ENCODE assay signal across 9 mouse cellular contexts in the genomic region with DNA sequence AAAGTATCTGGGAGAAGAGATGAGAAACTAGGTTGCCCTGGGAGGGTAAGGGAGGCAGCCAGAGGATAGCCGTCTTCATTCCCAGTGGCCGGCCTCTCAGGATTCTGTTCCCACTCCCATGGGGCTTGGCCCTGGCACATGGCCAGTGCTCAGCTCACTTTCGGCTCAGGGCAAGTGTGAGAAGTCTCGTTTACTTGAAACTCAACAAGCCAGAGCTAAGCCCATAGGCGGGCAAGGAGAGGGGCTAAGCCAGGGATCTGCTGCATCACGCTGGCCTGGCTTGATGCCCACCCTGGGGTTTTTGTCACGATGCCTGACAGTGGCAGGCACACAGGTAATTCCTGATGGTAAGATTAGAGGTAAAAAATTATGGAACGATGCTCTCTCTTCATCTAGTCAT. TPM values are rescaled to one million over a fixed set of nuclear protein-coding genes. Genes with fewer than 3 reads are reported as not detected.
DNase-seq lines count a peak whose midpoint lies in the region; ATAC-seq and TF ChIP-seq lines count a peak whose summit lies in the region.
"Had no signal": no experiment of that assay in that cellular context is flagged by ENCODE, and none has a peak within 500 bp of the region (broad histone marks: within the 10 kb centered on the region; RNA-seq: fewer than 3 reads in every experiment).

No protein-coding gene starts in this region.

- no peak overlapping the region for H3K9ac ChIP-seq in heart, adult 2 months (ENCODE audit: low read depth, low read length)
- no peak overlapping the region for H3K9ac ChIP-seq in heart, embryonic 11.5 days (ENCODE audit: low read depth, low read length)
- no peak overlapping the region for H3K9ac ChIP-seq in midbrain, embryonic 14.5 days (replicated peaks; ENCODE audit: low read length)
- no peak overlapping the region for H3K9ac ChIP-seq in midbrain, embryonic 16.5 days (ENCODE audit: low read depth, low read length)
- no peak overlapping the region for H3K9ac ChIP-seq in forebrain, embryonic 16.5 days (replicated peaks; ENCODE audit: low read depth, low read length)

- no peak for TF ChIP-seq POLR2A in heart, adult 2 months (IDR thresholded peaks at IDR 0.05; ENCODE audit: insufficient read depth, low read depth, low read length)

- intact Hi-C loops in heart, adult 2 months (cut with DNase I), result loop anchor here (5.0 kb wide), 2 partner anchors 80 to 105 kb away; partner anchors contain the start of gene Aph1c

- no peaks in the 10 kb centered on the region for H3K9me3 ChIP-seq in heart, embryonic 11.5 days (replicated peaks; ENCODE audit: control insufficient read depth, low read length)
- no peaks in the 10 kb centered on the region for H3K9me3 ChIP-seq in midbrain, embryonic 14.5 days (ENCODE audit: control insufficient read depth, low read length)
- H3K9me3 ChIP-seq in midbrain, embryonic 16.5 days (replicated peaks; ENCODE audit: control insufficient read depth, low read length, poor library complexity, severe bottlenecking), result no peaks in the 10 kb centered on the region
- no peaks in the 10 kb centered on the region for H3K9me3 ChIP-seq in forebrain, embryonic 16.5 days (ENCODE audit: control insufficient read depth, low read length)

- H3K79me2 ChIP-seq in heart, adult 2 months (replicated peaks; ENCODE audit: control insufficient read depth, insufficient read depth, low read length), result no peaks in the 10 kb centered on the region

- DNase-seq in heart, adult 2 months, result peak; percentile 35 to 51
- DNase-seq in midbrain, embryonic 14.5 days, result peak; percentile 50
- DNase-seq in gastrocnemius, adult 18-20 months (ENCODE audit: low spot score), result peak; percentile 86
- DNase-seq in lung, postnatal 4 days, result peak; percentile 40 to 70
- DNase-seq in thymus, postnatal 36 days, result no peak

- WGBS in heart, adult 2 months, result 46% methylated on average over 8 of the region's 8 CpGs
- 63% methylated on average over 8 of the region's 8 CpGs for WGBS in heart, embryonic 11.5 days (ENCODE audit: insufficient replicate concordance)
- WGBS in midbrain, embryonic 14.5 days, result 67% methylated on average over 8 of the region's 8 CpGs
- 63% methylated on average over 8 of the region's 8 CpGs for WGBS in midbrain, embryonic 16.5 days
- WGBS in forebrain, embryonic 16.5 days, result 39% methylated on average over 8 of the region's 8 CpGs

- ATAC-seq in heart, embryonic 11.5 days (replicated peaks; ENCODE audit: insufficient number of reproducible peaks, low FRiP score, low TSS enrichment), result no peak
- no peak for ATAC-seq in midbrain, embryonic 14.5 days (ENCODE audit: low FRiP score, low TSS enrichment)
- no peak for ATAC-seq in midbrain, embryonic 16.5 days
- no peak for ATAC-seq in forebrain, embryonic 16.5 days

- H3K4me2 ChIP-seq in heart, embryonic 11.5 days, result no peak overlapping the region
- H3K4me2 ChIP-seq in midbrain, embryonic 14.5 days (ENCODE audit: low read length), result no peak overlapping the region
- H3K4me2 ChIP-seq in midbrain, embryonic 16.5 days (ENCODE audit: low read length), result no peak overlapping the region
- no peak overlapping the region for H3K4me2 ChIP-seq in forebrain, embryonic 16.5 days (ENCODE audit: low read length)

- no peak overlapping the region for H3K27ac ChIP-seq in heart, adult 2 months
- no peak overlapping the region for H3K27ac ChIP-seq in heart, embryonic 11.5 days (ENCODE audit: low read depth, low read length)
- H3K27ac ChIP-seq in midbrain, embryonic 14.5 days (replicated peaks; ENCODE audit: low read depth, low read length), result no peak overlapping the region
- H3K27ac ChIP-seq in midbrain, embryonic 16.5 days (ENCODE audit: low read length), result no peak overlapping the region
- H3K27ac ChIP-seq in forebrain, embryonic 16.5 days (ENCODE audit: low read length), result no peak overlapping the region

- TF ChIP-seq EP300 in heart, adult 2 months (IDR thresholded peaks at IDR 0.05; ENCODE audit: insufficient read depth, low read depth, low read length), result no peak

- H3K4me1 ChIP-seq in heart, adult 2 months (ENCODE audit: control insufficient read depth, insufficient read depth, low read length), result no peaks in the 10 kb centered on the region; the same call in 1 of the 2 replicates
- no peaks in the 10 kb centered on the region for H3K4me1 ChIP-seq in heart, embryonic 11.5 days (ENCODE audit: control insufficient read depth, insufficient read depth, low read length)
- peaks cover 15% of the 10 kb centered on the region for H3K4me1 ChIP-seq in midbrain, embryonic 14.5 days (ENCODE audit: control insufficient read depth, insufficient read depth, low read length)
- peaks cover 8% of the 10 kb centered on the region for H3K4me1 ChIP-seq in midbrain, embryonic 16.5 days (ENCODE audit: control insufficient read depth, insufficient read depth, low read length)
- peaks cover 17% of the 10 kb centered on the region for H3K4me1 ChIP-seq in forebrain, embryonic 16.5 days (replicated peaks; ENCODE audit: control insufficient read depth, insufficient read depth, low read length)

- H3K4me3 ChIP-seq in heart, adult 2 months, result no peak overlapping the region
- H3K4me3 ChIP-seq in heart, embryonic 11.5 days (ENCODE audit: low read depth, low read length), result no peak overlapping the region
- no peak overlapping the region for H3K4me3 ChIP-seq in midbrain, embryonic 14.5 days (replicated peaks; ENCODE audit: low read depth, low read length)
- no peak overlapping the region for H3K4me3 ChIP-seq in midbrain, embryonic 16.5 days (ENCODE audit: low read depth, low read length)
- no peak overlapping the region for H3K4me3 ChIP-seq in forebrain, embryonic 16.5 days (replicated peaks; ENCODE audit: low read length)
- H3K4me3 ChIP-seq: erythroblast, embryonic 14.5 days had no signal

- H3K27me3 ChIP-seq in heart, adult 2 months (ENCODE audit: control insufficient read depth, insufficient read depth, low read length), result no peaks in the 10 kb centered on the region
- H3K27me3 ChIP-seq in heart, embryonic 11.5 days (ENCODE audit: control insufficient read depth, insufficient read depth, low read length), result no peaks in the 10 kb centered on the region
- H3K27me3 ChIP-seq in midbrain, embryonic 14.5 days (ENCODE audit: control insufficient read depth, insufficient read depth, low read length), result no peaks in the 10 kb centered on the region
- H3K27me3 ChIP-seq in midbrain, embryonic 16.5 days (ENCODE audit: control insufficient read depth, insufficient read depth, low read depth, low read length), result no peaks in the 10 kb centered on the region
- no peaks in the 10 kb centered on the region for H3K27me3 ChIP-seq in forebrain, embryonic 16.5 days (replicated peaks; ENCODE audit: control insufficient read depth, insufficient read depth, low read length)

- no peak for TF ChIP-seq CTCF in heart, adult 2 months (IDR thresholded peaks at IDR 0.05)

- H3K36me3 ChIP-seq in heart, adult 2 months (ENCODE audit: control insufficient read depth, insufficient read depth, low read length), result no peaks in the 10 kb centered on the region
- H3K36me3 ChIP-seq in heart, embryonic 11.5 days (ENCODE audit: control insufficient read depth, insufficient read depth, low read length), result no peaks in the 10 kb centered on the region
- H3K36me3 ChIP-seq in midbrain, embryonic 14.5 days (ENCODE audit: control insufficient read depth, insufficient read depth, low read length), result no peaks in the 10 kb centered on the region
- no peaks in the 10 kb centered on the region for H3K36me3 ChIP-seq in midbrain, embryonic 16.5 days (ENCODE audit: control insufficient read depth, insufficient read depth, low read length)
- no peaks in the 10 kb centered on the region for H3K36me3 ChIP-seq in forebrain, embryonic 16.5 days (ENCODE audit: control insufficient read depth, insufficient read depth)

RNA-seq across cellular contexts. Expression of gene Rps27l, which starts 8.4 kb away (rescaled TPM):
- total RNA-seq in heart, adult 2 months (2021), result 100 to 1,000 TPM; 157 to 180 TPM
- 53.5 and 79.3 TPM in 2 replicates for polyA plus RNA-seq in heart, adult 2 months (2012; rRNA removed)
- 614 and 628 TPM in 2 replicates for polyA plus RNA-seq in heart, embryonic 11.5 days (2014; fragmentation: Nextera tagmentation; extraction: Ambion mirVana)
- 245 and 251 TPM in 2 replicates for polyA plus RNA-seq in midbrain, embryonic 14.5 days (2014; fragmentation: Nextera tagmentation; extraction: Ambion mirVana)
- polyA plus RNA-seq in midbrain, embryonic 16.5 days (2015; fragmentation: Nextera tagmentation; extraction: Ambion mirVana), result 157 and 180 TPM in 2 replicates
- total RNA-seq in gastrocnemius, adult 18-20 months (2021), result 100 to 1,000 TPM; 218 to 220 TPM
- polyA plus RNA-seq in forebrain, embryonic 16.5 days (2015; fragmentation: Nextera tagmentation; extraction: Ambion mirVana), result 253 and 289 TPM in 2 replicates

RNA-seq across cellular contexts. Expression of gene Rab8b, which starts 18.0 kb away (rescaled TPM):
- 1 to 10 TPM; 8.5 to 9.8 TPM for total RNA-seq in heart, adult 2 months (2021)
- polyA plus RNA-seq in heart, adult 2 months (2012; rRNA removed), result 5.5 and 10.0 TPM in 2 replicates
- polyA plus RNA-seq in heart, embryonic 11.5 days (2014; fragmentation: Nextera tagmentation; extraction: Ambion mirVana), result 23.6 and 24.4 TPM in 2 replicates
- polyA plus RNA-seq in midbrain, embryonic 14.5 days (2014; fragmentation: Nextera tagmentation; extraction: Ambion mirVana), result 20.8 and 27.6 TPM in 2 replicates
- 29.4 and 30.7 TPM in 2 replicates for polyA plus RNA-seq in midbrain, embryonic 16.5 days (2015; fragmentation: Nextera tagmentation; extraction: Ambion mirVana)
- 1 to 10 TPM; 4.9 to 6.5 TPM for total RNA-seq in gastrocnemius, adult 18-20 months (2021)
- polyA plus RNA-seq in forebrain, embryonic 16.5 days (2015; fragmentation: Nextera tagmentation; extraction: Ambion mirVana), result 41.2 and 41.5 TPM in 2 replicates

RNA-seq across cellular contexts. Expression of gene Lactb, which starts 37.8 kb away (rescaled TPM):
- 10 to 100 TPM; 20.4 to 20.6 TPM for total RNA-seq in heart, adult 2 months (2021)
- 6.8 and 10.8 TPM in 2 replicates for polyA plus RNA-seq in heart, adult 2 months (2012; rRNA removed)
- polyA plus RNA-seq in heart, embryonic 11.5 days (2014; fragmentation: Nextera tagmentation; extraction: Ambion mirVana), result 12.2 and 12.3 TPM in 2 replicates
- 14.2 and 14.8 TPM in 2 replicates for polyA plus RNA-seq in midbrain, embryonic 14.5 days (2014; fragmentation: Nextera tagmentation; extraction: Ambion mirVana)
- polyA plus RNA-seq in midbrain, embryonic 16.5 days (2015; fragmentation: Nextera tagmentation; extraction: Ambion mirVana), result 10.2 and 11.1 TPM in 2 replicates
- total RNA-seq in gastrocnemius, adult 18-20 months (2021), result 10 to 100 TPM; 22.5 to 22.6 TPM
- 9.0 and 9.6 TPM in 2 replicates for polyA plus RNA-seq in forebrain, embryonic 16.5 days (2015; fragmentation: Nextera tagmentation; extraction: Ambion mirVana)

Comparison
In these comparisons a context has a peak if more than half of its experiments do, and no peak if none do; other contexts are left out.
1. DNase-seq: peak in heart, adult 2 months (2 of 2), midbrain, embryonic 14.5 days (single experiment), gastrocnemius, adult 18-20 months (single experiment) and lung, postnatal 4 days (2 of 2); none in thymus, postnatal 36 days (0 of 2).